Mouse (Mus musculus) intestine, postnatal 0 days (tissue): ENCODE data around the gene Ptprg. TPM values are rescaled to one million over a fixed set of nuclear protein-coding genes. Genes with fewer than 3 reads are reported as not detected.

Experiments
- ATAC-seq: fragments of 200-750 bp; cut with Nextera tagmentation; 2 replicates; pipeline ENCODE4 v1.8.0; 2017; ENCODE audit warnings: mild to moderate bottlenecking, moderate TSS enrichment, moderate library complexity
- H3K27ac ChIP-seq: fragments of 300-500 bp; sonication (generic); 2 replicates; pipeline ENCODE4 v1.5.1; 2014; ENCODE audit warnings: mild to moderate bottlenecking, low read depth, low read length, moderate library complexity
- H3K27me3 ChIP-seq: fragments of 300-500 bp; sonication (generic); replicated peaks from 2 replicates; pipeline ENCODE4 v1.6.1; 2014; ENCODE audit warnings: low read length, mixed read lengths; ENCODE audit not compliant: control insufficient read depth, insufficient read depth
- H3K36me3 ChIP-seq: fragments of 300-500 bp; sonication (generic); 2 replicates; pipeline ENCODE4 v1.6.1; 2014; ENCODE audit warnings: mild to moderate bottlenecking, moderate library complexity; ENCODE audit not compliant: control insufficient read depth, insufficient read depth
- H3K4me1 ChIP-seq: fragments of 300-500 bp; sonication (generic); replicated peaks from 2 replicates; pipeline ENCODE4 v1.6.1; 2014; ENCODE audit warnings: antibody characterized with exemption, low read length, mixed read lengths; ENCODE audit not compliant: control insufficient read depth, insufficient read depth
- H3K4me2 ChIP-seq: fragments of 300-500 bp; sonication (generic); replicated peaks from 2 replicates; pipeline ENCODE4 v1.6.1; 2014; ENCODE audit warnings: low read depth, mild to moderate bottlenecking, moderate library complexity
- H3K4me3 ChIP-seq: fragments of 300-500 bp; sonication (generic); 2 replicates; pipeline ENCODE4 v1.5.1; 2014; ENCODE audit warnings: low read depth, low read length
- H3K9ac ChIP-seq: fragments of 300-500 bp; sonication (generic); 2 replicates; pipeline ENCODE4 v1.6.1; 2014; ENCODE audit warnings: mild to moderate bottlenecking, low read depth, low read length
- H3K9me3 ChIP-seq: fragments of 300-500 bp; sonication (generic); 2 replicates; pipeline ENCODE4 v1.6.1; 2016; ENCODE audit warnings: mixed run types; ENCODE audit not compliant: control insufficient read depth
- CTCF ChIP-seq: sonication (generic); IDR thresholded peaks from 2 replicates; pipeline ENCODE4 v1.5.1; 2016; ENCODE audit warnings: low read depth, mild to moderate bottlenecking, control low read depth, antibody characterized with exemption, moderate library complexity
- WGBS: fragments of 180-500 bp; shearing (Covaris S2); extraction: QIAGEN DNeasy Blood & Tissue Kit; methylation state at CpG from one replicate; pipeline ENCODE4 v1.1.7; 2014; 5-methylcytosine and 5-hydroxymethylcytosine counted together
- polyA plus RNA-seq: library from polyadenylated mRNA; unstranded; fragments of >200 nt; fragmentation: Nextera tagmentation; extraction: Ambion mirVana; gene quantifications from 2 replicates; pipeline ENCODE4 v1.2.1, GENCODE M21; 2015

The Ptprg gene
- polyA plus RNA-seq, 1 experiment from 2014 or later: 3.7 TPM

GRCm38 (mm10) chr14:12189717-12190600, 636.6 kb downstream of the Ptprg start:
- TF ChIP-seq CTCF: no peak
- Histone ChIP-seq H3K4me2 (no peak overlapping the region), H3K27ac (no peak overlapping the region), H3K9ac (no peak overlapping the region), H3K4me3 (no peak overlapping the region), H3K4me1 (no peaks in the 10 kb centered on the region), H3K9me3 (no peaks in the 10 kb centered on the region), H3K27me3 (no peaks in the 10 kb centered on the region), H3K36me3 (no peaks in the 10 kb centered on the region)
- WGBS: 79% methylated on average over 12 of the region's 12 CpGs
- no peak for ATAC-seq

- Histone ChIP-seq H3K36me3 (no peaks in the 10 kb centered on the region), H3K4me3 (no peak overlapping the region), H3K27ac (no peak overlapping the region), H3K4me1 (no peaks in the 10 kb centered on the region), H3K27me3 (no peaks in the 10 kb centered on the region), H3K9ac (no peak overlapping the region), H3K4me2 (no peak overlapping the region), H3K9me3 (no peaks in the 10 kb centered on the region)
- ATAC-seq: no peak
- no peak for TF ChIP-seq CTCF
- WGBS: 90% methylated on average over 6 of the region's 6 CpGs
Measured at GRCm38 (mm10) chr14:12191076-12191475, 637.7 kb downstream of the Ptprg start.

GRCm38 (mm10) chr14:12198735-12199134, 645.4 kb downstream of the Ptprg start:
- 43% methylated on average over 7 of the region's 7 CpGs for WGBS
- no peak for TF ChIP-seq CTCF

GRCm38 (mm10) chr14:12199956-12200950, 646.9 kb downstream of the Ptprg start:
- H3K27me3 ChIP-seq: no peaks in the 10 kb centered on the region
- no peaks in the 10 kb centered on the region for H3K36me3 ChIP-seq
- H3K9ac ChIP-seq: no peak overlapping the region
- no peaks in the 10 kb centered on the region for H3K4me1 ChIP-seq
- no peaks in the 10 kb centered on the region for H3K9me3 ChIP-seq
- no peak overlapping the region for H3K4me3 ChIP-seq
- no peak overlapping the region for H3K27ac ChIP-seq
- TF ChIP-seq CTCF: no peak
- no peak for ATAC-seq
- no peak overlapping the region for H3K4me2 ChIP-seq
- 83% methylated on average over 13 of the region's 13 CpGs for WGBS

More at GRCm38 (mm10) chr14:12198735-12199134, 645.4 kb downstream of the Ptprg start:
- Histone ChIP-seq H3K4me1 (no peaks in the 10 kb centered on the region), H3K9ac (no peak overlapping the region), H3K4me3 (no peak overlapping the region), H3K27me3 (no peaks in the 10 kb centered on the region), H3K27ac (no peak overlapping the region), H3K36me3 (no peaks in the 10 kb centered on the region), H3K4me2 (no peak overlapping the region), H3K9me3 (no peaks in the 10 kb centered on the region)
- no peak for ATAC-seq

- H3K4me3 ChIP-seq: no peak overlapping the region
- H3K9me3 ChIP-seq: no peaks in the 10 kb centered on the region
- no peaks in the 10 kb centered on the region for H3K27me3 ChIP-seq
- H3K27ac ChIP-seq: no peak overlapping the region
- no peaks in the 10 kb centered on the region for H3K36me3 ChIP-seq
- TF ChIP-seq CTCF: no peak
- ATAC-seq: no peak
- H3K4me1 ChIP-seq: no peaks in the 10 kb centered on the region
- no peak overlapping the region for H3K9ac ChIP-seq
- H3K4me2 ChIP-seq: no peak overlapping the region
- WGBS: 86% methylated on average over 10 of the region's 10 CpGs
Measured at GRCm38 (mm10) chr14:12202214-12202613, 648.9 kb downstream of the Ptprg start.

GRCm38 (mm10) chr14:12203081-12203480, 649.7 kb downstream of the Ptprg start:
- Histone ChIP-seq H3K27me3 (no peaks in the 10 kb centered on the region), H3K9ac (no peak overlapping the region), H3K4me3 (no peak overlapping the region), H3K4me2 (no peak overlapping the region), H3K36me3 (no peaks in the 10 kb centered on the region), H3K4me1 (no peaks in the 10 kb centered on the region), H3K27ac (no peak overlapping the region), H3K9me3 (no peaks in the 10 kb centered on the region)
- TF ChIP-seq CTCF: no peak
- 89% methylated on average over 7 of the region's 7 CpGs for WGBS
- ATAC-seq: no peak
